Mouse (Mus musculus): Measurements from ENCODE around the gene Rasgef1b.
"Not testable (repeated sequence)": the region's sequence is repeated elsewhere in the genome, so short reads cannot be mapped to it uniquely, and the experiment has no call there.

Rasgef1b gene

DNA sequence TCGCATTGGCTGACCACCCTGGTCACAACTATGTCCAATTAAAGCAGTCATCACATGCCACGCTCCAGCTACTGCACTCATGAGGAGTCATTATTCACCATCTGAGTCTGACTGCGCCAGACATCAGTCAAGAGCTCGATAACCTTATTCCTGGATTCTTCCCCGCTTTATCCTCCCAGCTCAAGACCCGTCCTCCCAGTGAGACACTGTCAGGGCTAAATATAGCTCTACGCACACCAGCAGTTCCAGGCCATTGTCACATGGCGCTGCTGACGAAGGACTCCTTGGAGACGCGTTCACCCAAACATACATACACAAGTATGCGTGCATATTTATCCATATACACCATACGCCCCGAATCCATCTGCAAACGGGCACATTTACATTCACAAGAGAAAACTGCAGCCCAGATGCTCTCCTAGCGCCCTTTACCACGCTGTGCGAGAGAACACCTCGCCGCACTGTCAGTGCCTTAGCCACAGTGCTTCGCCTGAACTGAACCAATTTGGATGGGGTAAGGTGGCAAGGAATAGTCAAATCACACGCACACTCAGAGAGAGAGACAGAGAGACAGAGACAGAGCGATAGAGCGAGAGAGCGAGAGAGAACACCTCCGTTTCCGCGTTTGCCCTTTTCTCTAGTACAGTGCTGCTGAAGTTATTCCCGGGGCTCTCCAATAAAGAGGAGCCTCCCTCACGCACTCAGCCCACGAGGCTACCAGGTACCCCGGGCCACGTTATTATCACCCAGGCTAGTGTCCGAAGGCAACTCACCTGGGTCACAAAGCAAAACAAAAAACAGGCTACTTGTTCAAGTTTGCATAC lies 477.3 kb downstream of the Rasgef1b start:
- DNase-seq (ENCODE audit: low spot score), result no peak

- no peak for DNase-seq (ENCODE audit: low spot score)
Measured at GRCm38 (mm10) chr5:99250820-99251219, 478.0 kb downstream of the Rasgef1b start.

- DNase-seq (ENCODE audit: low spot score), result peak; percentile 96
Measured at GRCm38 (mm10) chr5:99248501-99248900, 480.4 kb downstream of the Rasgef1b start.

DNA sequence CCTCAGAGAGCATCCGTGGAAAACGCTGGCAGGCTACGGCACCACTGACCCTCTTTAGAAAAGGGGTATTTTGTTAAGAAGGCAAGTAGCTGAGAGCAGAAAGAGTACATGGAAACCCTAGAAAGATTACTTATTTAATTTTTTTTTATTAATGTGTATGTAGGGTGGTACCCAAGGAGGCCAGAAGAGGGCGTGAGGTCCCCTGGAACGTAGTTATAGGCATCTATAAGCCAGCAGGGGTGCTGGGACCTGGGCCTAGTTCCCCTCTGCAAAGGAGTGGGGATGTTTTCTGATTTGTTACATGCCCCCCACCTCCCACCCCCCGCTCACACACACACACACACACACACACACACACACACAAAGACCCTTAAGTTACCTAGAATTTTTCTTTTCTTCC lies 480.9 kb downstream of the Rasgef1b start:
- DNase-seq (ENCODE audit: low spot score), result no peak

GRCm38 (mm10) chr5:99247441-99247840 lies 481.4 kb downstream of the Rasgef1b start:
- DNase-seq (ENCODE audit: low spot score), result no peak

DNA sequence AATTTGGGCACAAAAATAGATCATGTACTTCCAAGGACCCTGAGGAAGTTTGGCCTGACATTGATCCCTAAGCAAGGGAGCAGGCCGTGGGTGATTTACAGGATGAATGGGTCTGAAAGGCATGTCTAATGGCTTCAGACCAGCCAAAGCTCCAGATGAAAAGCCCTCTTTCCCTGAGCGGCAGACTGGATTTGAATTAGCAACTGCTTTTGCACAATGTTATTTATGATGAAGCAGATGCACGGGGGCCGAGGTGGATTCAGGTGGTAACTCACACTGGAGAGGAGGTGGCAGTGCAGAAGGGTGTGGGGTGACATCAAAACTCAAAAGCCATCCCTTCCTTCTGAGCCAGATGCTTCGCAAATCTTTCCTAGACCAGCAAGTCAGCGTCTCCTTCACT lies 481.9 kb downstream of the Rasgef1b start:
- DNase-seq (ENCODE audit: low spot score), result no peak

DNA sequence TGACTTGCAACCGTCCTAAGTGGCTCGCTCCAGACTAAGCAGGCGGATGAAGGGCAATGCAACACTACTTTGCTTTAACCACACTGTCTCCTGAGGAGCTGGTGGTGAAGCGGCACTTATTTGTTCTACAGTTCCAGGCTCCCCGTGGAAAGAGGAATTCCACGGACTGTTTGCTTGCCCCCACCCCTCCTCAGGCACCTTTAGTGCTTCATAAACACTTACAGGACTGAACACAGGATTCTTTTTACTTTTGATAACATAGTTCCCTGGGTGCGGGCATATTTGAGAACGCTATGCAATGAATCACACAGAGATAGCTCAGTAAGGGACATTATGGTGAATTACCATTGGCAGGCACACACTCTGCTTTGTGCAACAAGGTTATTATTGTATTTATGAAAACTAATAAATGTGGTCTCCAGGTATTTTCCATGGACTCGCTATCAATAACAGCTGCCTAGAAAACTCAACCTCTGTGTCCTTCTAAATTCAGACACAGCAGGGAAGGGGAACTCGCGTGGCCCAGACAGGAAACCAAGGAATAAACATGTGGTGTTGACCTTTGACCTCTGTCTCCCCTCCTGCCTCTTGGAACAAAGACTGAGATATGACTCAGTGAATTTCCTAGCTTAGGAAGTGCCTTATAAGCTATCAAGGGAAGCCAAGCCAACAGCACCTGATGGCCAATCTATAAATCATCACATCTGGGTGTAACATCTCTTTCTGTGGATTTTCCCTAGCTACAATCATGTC lies 486.7 kb downstream of the Rasgef1b start:
- peak; percentile 68 for DNase-seq (ENCODE audit: low spot score)

GRCm38 (mm10) chr5:99240501-99240900 lies 488.4 kb downstream of the Rasgef1b start:
- peak; percentile 66 for DNase-seq (ENCODE audit: low spot score)

- no peak for DNase-seq (ENCODE audit: low spot score)
Measured at GRCm38 (mm10) chr5:99239677-99240076, 489.2 kb downstream of the Rasgef1b start.

GRCm38 (mm10) chr5:99238150-99238549 lies 490.7 kb downstream of the Rasgef1b start:
- DNase-seq (ENCODE audit: low spot score), result no peak

DNA sequence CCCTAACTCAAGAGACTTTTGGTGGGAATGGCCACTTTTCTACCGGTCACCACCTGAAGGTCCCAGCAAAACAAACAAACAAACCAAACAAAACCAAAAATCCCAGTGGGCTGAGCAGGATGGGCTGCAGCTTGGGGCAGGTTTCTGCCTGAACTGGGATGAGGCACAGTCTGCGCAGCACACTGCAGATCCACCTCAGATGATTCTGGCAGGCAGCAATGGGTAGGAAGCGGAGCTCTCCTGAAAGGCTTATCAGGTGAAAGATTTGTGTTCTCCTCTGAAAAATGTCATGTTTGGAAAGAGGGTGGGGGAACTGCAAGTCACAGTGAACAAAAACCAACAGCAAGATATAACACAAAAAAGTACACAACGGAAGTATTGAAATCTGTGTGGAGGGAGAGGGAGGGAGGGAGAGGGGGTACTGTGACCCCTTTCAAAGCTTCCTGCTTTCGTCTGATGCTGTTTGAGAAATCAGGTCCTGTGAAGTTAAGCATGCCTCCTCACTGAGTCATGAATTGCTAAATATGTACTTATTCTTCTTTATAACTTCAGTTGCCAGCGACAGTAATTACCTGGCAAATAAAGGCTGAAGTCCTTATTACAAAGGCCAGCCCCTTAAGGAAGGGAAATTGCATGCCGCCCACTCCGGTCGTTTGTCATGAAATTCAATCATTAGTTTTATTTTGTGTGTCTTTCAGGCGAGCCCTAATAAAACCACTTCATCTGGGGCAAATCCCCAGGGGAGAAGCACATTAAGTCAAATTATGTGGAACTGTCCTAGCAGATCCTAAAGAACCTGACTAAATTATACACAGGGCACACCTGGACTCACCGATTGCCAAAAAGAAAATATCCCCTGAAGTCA lies 491.7 kb downstream of the Rasgef1b start:
- DNase-seq (ENCODE audit: low spot score), result peak; percentile 54

DNA sequence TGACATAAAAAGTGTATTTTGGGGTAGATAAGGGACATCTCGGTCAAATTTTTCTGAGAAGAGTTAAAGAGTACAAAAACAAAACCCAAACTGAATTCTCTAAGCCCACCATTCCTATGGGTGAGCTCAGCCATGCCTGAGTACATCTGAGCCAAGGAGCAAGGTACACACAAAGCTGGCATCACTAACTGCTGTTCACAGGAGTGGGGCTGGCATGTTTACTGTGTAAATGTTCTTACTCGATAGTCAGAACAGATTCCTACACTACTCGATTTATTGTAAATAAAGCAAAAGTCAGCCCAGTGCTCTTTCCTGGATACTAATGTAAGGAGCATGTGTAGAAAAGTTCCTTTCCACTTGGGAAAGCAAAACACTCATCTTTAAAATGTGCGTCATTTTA lies 492.4 kb downstream of the Rasgef1b start:
- peak; percentile 69 for DNase-seq (ENCODE audit: low spot score)

GRCm38 (mm10) chr5:99234275-99234674 lies 494.6 kb downstream of the Rasgef1b start:
- no peak for DNase-seq (ENCODE audit: low spot score)

DNA sequence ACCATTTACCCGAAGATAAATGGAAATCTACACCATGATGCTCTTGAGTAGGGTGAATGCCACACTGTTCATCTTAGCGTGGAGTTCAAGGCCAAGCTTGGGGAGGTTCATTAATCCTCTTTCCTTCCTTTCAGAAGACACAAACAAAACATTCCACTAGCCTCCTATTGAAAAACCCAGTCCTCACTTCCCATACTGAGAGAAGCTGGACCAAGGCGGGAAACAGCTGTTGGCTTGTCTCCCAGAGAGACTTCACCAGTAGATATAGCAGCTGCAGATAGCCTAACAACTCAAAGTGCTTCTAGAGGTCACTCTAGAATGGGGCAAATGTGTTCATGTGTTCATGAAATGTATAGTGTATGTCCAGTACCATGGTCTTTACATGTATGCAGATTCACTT lies 495.7 kb downstream of the Rasgef1b start:
- DNase-seq (ENCODE audit: low spot score), result no peak

DNA sequence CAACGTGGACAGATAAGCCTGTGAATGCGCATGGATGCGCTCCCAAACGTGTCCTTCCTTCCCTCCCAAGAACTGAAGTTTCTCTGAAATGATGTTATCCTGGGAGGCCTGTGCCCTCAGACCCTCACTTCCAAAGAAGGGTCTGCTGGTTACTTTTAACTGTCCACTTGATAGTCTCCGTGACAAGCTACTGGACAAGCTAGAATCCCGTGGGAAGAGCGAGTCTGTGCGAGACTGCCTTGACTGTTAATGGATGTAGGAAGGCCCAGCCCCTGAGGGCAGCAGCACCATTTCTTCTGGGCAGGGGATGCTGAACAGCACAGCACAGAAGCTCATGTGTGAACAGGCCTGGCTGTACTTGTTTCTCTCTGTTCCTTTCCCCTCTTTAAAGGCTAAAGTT lies 496.5 kb downstream of the Rasgef1b start:
- DNase-seq (ENCODE audit: low spot score), result no peak

DNA sequence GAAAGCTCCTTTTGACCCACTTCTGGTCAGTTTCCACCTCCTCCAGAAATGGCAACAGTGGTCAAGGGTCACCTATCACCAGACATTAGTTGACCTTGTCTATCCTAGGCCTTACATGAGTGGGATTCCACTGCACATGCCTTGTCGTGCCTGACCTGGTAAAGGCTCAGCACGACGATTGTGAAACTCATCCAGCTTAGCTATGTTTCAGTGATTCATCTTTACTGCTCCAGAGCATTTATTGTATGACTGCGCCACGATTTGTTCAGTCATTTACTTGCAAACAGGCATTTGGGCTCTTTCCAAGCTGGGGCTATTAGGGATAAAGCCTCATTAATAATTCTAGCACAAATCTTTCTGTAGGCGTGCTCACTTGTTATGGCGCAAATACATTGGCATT lies 498.4 kb downstream of the Rasgef1b start:
- DNase-seq (ENCODE audit: low spot score), result no peak

DNA sequence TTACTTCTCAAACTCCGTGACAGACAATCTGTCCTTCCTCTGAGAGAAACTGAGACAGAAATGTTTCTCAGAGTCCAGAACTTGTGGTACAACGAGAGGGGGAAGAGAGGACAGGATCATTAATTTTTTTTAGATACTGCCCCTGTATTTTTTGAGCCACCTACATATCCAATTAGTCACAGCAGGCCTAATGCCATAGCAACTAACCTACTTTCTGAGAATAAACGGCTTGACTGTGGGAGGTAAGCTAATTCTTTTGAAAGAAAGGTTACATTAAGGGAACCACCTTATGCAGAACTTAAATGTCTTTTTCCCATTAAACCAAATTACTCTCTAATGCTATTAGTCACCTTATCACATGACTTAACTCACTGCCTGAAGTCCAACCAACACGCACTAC lies 501.5 kb downstream of the Rasgef1b start:
- no peak for DNase-seq (ENCODE audit: low spot score)

GRCm38 (mm10) chr5:99224571-99225011 lies 504.3 kb downstream of the Rasgef1b start:
- no peak for DNase-seq (ENCODE audit: low spot score)

GRCm38 (mm10) chr5:99223869-99224498 lies 504.9 kb downstream of the Rasgef1b start:
- DNase-seq (ENCODE audit: low spot score), result no peak

- no peak for DNase-seq (ENCODE audit: low spot score)
Measured at GRCm38 (mm10) chr5:99218385-99218784, 510.5 kb downstream of the Rasgef1b start.

DNA sequence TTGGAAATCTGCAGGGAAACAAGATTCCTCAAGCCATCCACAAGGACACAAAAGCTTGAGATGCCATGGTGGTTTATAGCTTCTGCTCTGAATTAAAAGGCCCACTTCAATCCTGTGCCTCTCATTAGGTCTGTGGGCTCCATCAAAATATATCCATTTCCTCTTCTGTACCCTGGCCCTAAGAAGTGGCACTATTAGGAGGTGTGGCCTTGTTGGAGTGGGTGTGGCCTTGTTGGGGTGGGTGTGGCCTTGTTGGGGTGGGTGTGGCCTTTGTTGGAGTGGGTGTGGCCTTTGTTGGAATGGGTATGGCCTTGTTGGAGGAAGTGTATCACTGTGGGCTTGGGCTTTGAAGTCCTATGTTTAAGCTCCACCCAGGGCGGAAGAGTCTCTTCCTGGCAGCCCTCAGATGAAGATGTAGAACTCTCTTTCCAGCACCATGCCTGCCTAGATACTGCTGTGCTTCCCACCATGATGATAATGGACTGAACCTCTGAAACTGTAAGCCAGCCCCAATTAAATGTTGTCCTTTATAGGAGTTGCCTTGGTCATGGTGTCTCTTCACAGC lies 512.2 kb downstream of the Rasgef1b start:
- not testable (repeated sequence) for DNase-seq (ENCODE audit: low spot score)
